Mouse (Mus musculus): ENCODE measurements around the gene Nrd1. TPM values are rescaled to one million over a fixed set of nuclear protein-coding genes. Genes with fewer than 3 reads are reported as not detected.

Gene Nrd1
- total and polyA plus RNA-seq, 2 experiments from 2014 or later, result 50.7 to 61.2 TPM

DNA sequence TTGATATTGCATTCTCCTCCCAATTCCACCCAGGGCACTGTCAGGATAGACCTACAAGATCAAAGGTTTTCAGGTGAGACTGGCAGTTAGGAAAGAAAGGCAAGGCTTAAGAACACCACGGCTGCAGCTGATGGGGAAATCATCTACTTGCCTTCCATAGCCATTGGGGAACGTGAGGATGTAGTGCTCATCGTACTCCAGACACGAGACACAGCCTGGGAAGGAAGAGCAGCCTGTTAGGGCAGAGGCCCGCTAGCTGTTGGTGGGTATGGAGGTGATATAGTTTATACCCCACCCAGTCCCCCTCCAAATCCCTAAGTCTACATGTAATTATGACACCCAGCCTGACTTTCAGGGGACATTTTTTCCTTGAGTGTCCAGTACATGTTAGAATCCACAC is 65.3 kb downstream of the Nrd1 start:
- no peak for TF ChIP-seq CTCF (IDR thresholded peaks at IDR 0.05; ENCODE audit: low read depth)
- WGBS, result 97% methylated on average over 5 of the region's 5 CpGs
- Histone ChIP-seq H3K27me3 (ENCODE audit: insufficient read depth, low read length) (no peaks in the 10 kb centered on the region), H3K27ac (ENCODE audit: low read depth, low read length) (no peak overlapping the region), H3K9ac (no peak overlapping the region), H3K4me2 (ENCODE audit: low read depth) (no peak overlapping the region), H3K4me1 (ENCODE audit: insufficient read depth) (no peaks in the 10 kb centered on the region), H3K36me3 (ENCODE audit: insufficient read depth) (peaks cover 61% of the 10 kb centered on the region), H3K4me3 (ENCODE audit: low read depth, low read length) (no peak overlapping the region), H3K9me3 (ENCODE audit: low read length) (no peaks in the 10 kb centered on the region)
- DNase-seq (no peak), ATAC-seq (no peak)

DNA sequence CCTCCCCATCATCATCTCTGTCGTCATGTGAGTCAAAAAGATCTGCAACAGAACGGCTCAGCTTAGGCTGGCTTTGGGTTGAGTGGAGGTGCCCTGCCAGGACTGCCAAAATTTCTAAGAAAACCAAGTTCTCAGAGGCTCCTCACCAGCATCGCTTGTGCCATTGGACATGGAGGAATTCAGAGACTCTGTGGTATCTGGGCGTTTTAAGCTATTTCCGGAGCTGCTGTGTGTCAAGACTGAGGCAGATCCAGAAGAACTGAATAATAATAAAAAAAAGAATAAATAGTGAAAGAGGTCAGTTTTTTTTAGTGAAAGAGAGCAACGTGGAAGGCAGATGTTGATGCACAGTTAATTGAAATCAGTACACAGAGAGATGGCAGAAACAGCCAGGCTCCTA is 72.4 kb downstream of the Nrd1 start:
- no peak overlapping the region for H3K27ac ChIP-seq (ENCODE audit: low read depth, low read length)
- no peak for ATAC-seq
- no peak for DNase-seq
- TF ChIP-seq CTCF (IDR thresholded peaks at IDR 0.05; ENCODE audit: low read depth), result no peak
- H3K27me3 ChIP-seq (ENCODE audit: insufficient read depth, low read length), result no peaks in the 10 kb centered on the region
- WGBS, result 92% methylated on average over 6 of the region's 6 CpGs
- peaks cover 27% of the 10 kb centered on the region for H3K36me3 ChIP-seq (ENCODE audit: insufficient read depth)
- no peaks in the 10 kb centered on the region for H3K9me3 ChIP-seq (ENCODE audit: low read length)
- no peak overlapping the region for H3K4me3 ChIP-seq (ENCODE audit: low read depth, low read length)
- no peaks in the 10 kb centered on the region for H3K4me1 ChIP-seq (ENCODE audit: insufficient read depth)
- no peak overlapping the region for H3K9ac ChIP-seq
- H3K4me2 ChIP-seq (ENCODE audit: low read depth), result no peak overlapping the region

DNA sequence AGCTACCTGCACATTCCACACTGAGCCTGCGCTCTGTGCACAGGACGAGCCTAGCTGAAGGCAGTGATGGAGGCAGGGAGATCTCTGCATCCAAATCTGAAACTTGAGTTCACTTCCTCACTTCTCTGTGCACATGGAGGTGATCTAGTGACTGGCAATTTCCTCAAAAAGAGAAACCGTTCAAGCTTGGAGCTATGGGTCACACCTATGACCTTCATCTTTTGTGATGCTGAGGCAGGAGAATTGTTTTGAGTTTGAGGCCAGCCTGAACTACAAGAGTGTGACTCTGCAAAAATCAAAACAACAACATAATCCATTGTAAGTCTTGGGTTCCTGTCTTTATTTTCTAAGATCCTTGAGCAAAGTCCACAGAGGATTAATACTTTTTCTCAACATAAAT is 72.8 kb downstream of the Nrd1 start:
- ATAC-seq (no peak; the same call in 1 of the 2 replicates), DNase-seq (no peak)
- no peak overlapping the region for H3K4me2 ChIP-seq (ENCODE audit: low read depth)
- no peak overlapping the region for H3K27ac ChIP-seq (ENCODE audit: low read depth, low read length)
- H3K9ac ChIP-seq, result no peak overlapping the region
- peaks cover 23% of the 10 kb centered on the region for H3K36me3 ChIP-seq (ENCODE audit: insufficient read depth)
- 90% methylated on average over 3 of the region's 3 CpGs for WGBS
- H3K27me3 ChIP-seq (ENCODE audit: insufficient read depth, low read length), result no peaks in the 10 kb centered on the region
- H3K4me3 ChIP-seq (ENCODE audit: low read depth, low read length), result no peak overlapping the region
- no peak for TF ChIP-seq CTCF (IDR thresholded peaks at IDR 0.05; ENCODE audit: low read depth)
- no peaks in the 10 kb centered on the region for H3K4me1 ChIP-seq (ENCODE audit: insufficient read depth)
- H3K9me3 ChIP-seq (ENCODE audit: low read length), result no peaks in the 10 kb centered on the region

DNA sequence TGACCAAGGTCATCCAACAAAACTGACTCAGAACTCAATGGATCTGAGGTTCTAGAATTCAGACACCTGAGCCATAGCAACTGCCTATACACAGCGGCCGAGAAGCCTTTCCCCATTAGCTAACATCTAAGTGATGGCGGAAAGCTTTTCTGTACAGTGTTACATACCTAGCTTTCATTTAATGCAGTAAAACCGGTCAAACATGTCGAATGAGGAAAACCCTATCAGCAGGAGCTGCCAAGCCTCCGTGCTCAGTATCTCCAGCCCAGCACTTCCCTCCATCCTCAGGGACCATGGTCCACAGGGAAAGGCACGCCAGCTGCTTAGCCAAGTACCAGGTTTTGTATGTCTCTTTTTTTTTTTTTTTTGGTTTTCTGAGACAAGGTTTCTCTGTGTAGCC is 78.5 kb downstream of the Nrd1 start:
- H3K9ac ChIP-seq, result no peak overlapping the region
- 93% methylated on average over 7 of the region's 7 CpGs for whole genome bisulfite sequencing
- DNase-seq (no peak), ATAC-seq (no peak)
- TF ChIP-seq CTCF (IDR thresholded peaks at IDR 0.05; ENCODE audit: low read depth), result no peak
- H3K4me3 ChIP-seq (ENCODE audit: low read depth, low read length), result no peak overlapping the region
- H3K36me3 ChIP-seq (ENCODE audit: insufficient read depth), result peaks cover 27% of the 10 kb centered on the region
- no peaks in the 10 kb centered on the region for H3K27me3 ChIP-seq (ENCODE audit: insufficient read depth, low read length)
- no peaks in the 10 kb centered on the region for H3K9me3 ChIP-seq (ENCODE audit: low read length)
- H3K27ac ChIP-seq (ENCODE audit: low read depth, low read length), result no peak overlapping the region
- no peak overlapping the region for H3K4me2 ChIP-seq (ENCODE audit: low read depth)
- H3K4me1 ChIP-seq (ENCODE audit: insufficient read depth), result no peaks in the 10 kb centered on the region

DNA sequence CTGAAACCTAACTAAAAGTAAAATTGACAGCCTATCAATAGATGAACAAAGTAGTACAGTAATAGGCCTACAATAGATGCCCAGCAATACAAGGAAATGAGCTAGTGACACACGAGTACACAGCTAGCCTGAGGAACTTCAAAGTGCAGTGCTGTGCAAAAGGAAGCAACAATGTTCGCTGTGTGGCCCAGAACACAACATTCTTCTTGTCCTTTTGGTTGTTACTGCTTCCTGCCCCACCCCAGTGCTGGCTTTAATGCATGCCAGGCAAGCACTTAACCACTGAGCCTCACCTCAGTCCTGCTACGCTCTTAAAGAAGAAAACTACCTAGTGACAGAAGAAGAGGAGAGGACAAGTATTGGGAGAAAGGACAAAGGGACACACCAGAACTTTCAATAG is 79.2 kb downstream of the Nrd1 start:
- Histone ChIP-seq H3K27ac (ENCODE audit: low read depth, low read length) (no peak overlapping the region), H3K9me3 (ENCODE audit: low read length) (no peaks in the 10 kb centered on the region), H3K36me3 (ENCODE audit: insufficient read depth) (peaks cover 27% of the 10 kb centered on the region), H3K4me2 (ENCODE audit: low read depth) (no peak overlapping the region), H3K4me1 (ENCODE audit: insufficient read depth) (no peaks in the 10 kb centered on the region), H3K27me3 (ENCODE audit: insufficient read depth, low read length) (no peaks in the 10 kb centered on the region), H3K4me3 (ENCODE audit: low read depth, low read length) (no peak overlapping the region), H3K9ac (no peak overlapping the region)
- WGBS, result 70% methylated on average over 3 of the region's 3 CpGs
- TF ChIP-seq CTCF (IDR thresholded peaks at IDR 0.05; ENCODE audit: low read depth), result no peak
- DNase-seq, result no peak
- ATAC-seq, result no peak

DNA sequence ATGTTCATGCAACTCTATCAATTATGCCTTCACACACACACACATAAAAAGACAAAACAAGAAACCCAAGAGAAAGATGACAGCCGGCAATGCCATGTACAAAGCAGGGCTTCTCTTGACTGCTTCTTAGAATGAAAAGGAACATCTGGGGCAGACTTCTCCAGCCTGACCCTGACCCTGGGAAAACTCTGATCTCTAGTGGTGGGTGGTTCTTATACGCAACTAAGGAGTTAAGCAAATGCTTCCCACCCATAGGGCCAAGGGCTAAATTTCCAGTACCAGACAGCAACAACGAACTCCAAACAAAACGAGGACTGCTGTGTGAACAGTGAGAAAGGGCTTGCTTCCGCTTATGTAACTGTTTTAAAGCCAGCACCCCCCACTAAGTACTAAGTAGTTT is 79.7 kb downstream of the Nrd1 start:
- no peaks in the 10 kb centered on the region for H3K27me3 ChIP-seq (ENCODE audit: insufficient read depth, low read length)
- peaks cover 27% of the 10 kb centered on the region for H3K36me3 ChIP-seq (ENCODE audit: insufficient read depth)
- DNase-seq, result no peak
- 80% methylated on average over 5 of the region's 5 CpGs for WGBS
- no peaks in the 10 kb centered on the region for H3K4me1 ChIP-seq (ENCODE audit: insufficient read depth)
- no peaks in the 10 kb centered on the region for H3K9me3 ChIP-seq (ENCODE audit: low read length)
- no peak overlapping the region for H3K4me3 ChIP-seq (ENCODE audit: low read depth, low read length)
- H3K4me2 ChIP-seq (ENCODE audit: low read depth), result no peak overlapping the region
- no peak for ATAC-seq
- H3K27ac ChIP-seq (ENCODE audit: low read depth, low read length), result no peak overlapping the region
- no peak overlapping the region for H3K9ac ChIP-seq
- TF ChIP-seq CTCF (IDR thresholded peaks at IDR 0.05; ENCODE audit: low read depth), result no peak

DNA sequence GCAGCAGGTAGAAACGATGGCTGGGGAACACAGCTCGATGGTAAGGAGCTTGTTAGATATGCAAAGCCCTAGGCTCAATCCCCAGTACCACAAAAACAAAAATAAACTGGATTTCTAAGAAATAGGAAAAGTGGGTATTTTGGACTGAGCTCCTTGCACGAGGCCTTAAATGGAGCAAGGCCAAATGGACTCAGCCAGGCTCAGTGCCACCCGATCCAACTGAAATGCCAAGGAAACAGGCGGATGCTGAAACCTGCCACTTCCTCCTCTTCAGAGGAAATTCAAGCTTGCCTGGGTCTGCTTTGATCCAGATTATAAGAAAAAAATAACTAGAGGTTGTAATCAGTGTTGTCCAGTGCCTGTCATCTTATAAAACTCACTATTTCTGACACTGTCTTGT is 88.7 kb downstream of the Nrd1 start:
- TF ChIP-seq CTCF (IDR thresholded peaks at IDR 0.05; ENCODE audit: low read depth), result no peak
- Histone ChIP-seq H3K27ac (ENCODE audit: low read depth, low read length) (no peak overlapping the region), H3K4me3 (ENCODE audit: low read depth, low read length) (no peak overlapping the region), H3K27me3 (ENCODE audit: insufficient read depth, low read length) (no peaks in the 10 kb centered on the region), H3K4me1 (ENCODE audit: insufficient read depth) (no peaks in the 10 kb centered on the region), H3K9ac (no peak overlapping the region), H3K4me2 (ENCODE audit: low read depth) (no peak overlapping the region), H3K36me3 (ENCODE audit: insufficient read depth) (0 out of 2 replicates have a peak, but pooled peaks cover 3% of the 10 kb centered on the region), H3K9me3 (ENCODE audit: low read length) (no peaks in the 10 kb centered on the region)
- WGBS, result 78% methylated on average over 5 of the region's 5 CpGs
- DNase-seq (no peak), ATAC-seq (no peak)

DNA sequence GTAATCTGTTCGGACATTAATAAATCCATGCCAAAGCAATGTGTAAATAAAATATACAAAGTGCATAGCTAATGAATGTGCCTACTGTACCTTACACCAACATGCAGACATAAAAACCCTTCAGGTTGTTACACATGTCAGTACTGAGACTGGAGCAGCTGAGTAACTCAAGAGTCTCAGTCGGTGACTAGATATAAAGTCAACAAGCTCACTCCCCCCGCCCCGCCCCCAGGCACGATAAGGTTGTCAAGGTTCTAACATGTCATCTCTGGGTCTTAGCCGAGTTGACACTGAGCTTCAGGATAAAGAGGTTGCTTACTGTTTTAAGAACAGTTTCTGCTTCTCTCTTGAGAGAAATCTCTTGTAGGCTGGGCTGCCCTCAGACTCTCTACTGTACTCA is 89.5 kb downstream of the Nrd1 start:
- 94% methylated on average over 6 of the region's 6 CpGs for WGBS
- H3K4me1 ChIP-seq (ENCODE audit: insufficient read depth), result no peaks in the 10 kb centered on the region
- H3K9me3 ChIP-seq (ENCODE audit: low read length), result no peaks in the 10 kb centered on the region
- H3K4me2 ChIP-seq (ENCODE audit: low read depth), result no peak overlapping the region
- ATAC-seq, result no peak
- H3K27ac ChIP-seq (ENCODE audit: low read depth, low read length), result no peak overlapping the region
- H3K36me3 ChIP-seq (ENCODE audit: insufficient read depth), result 0 out of 2 replicates have a peak, but pooled peaks cover 3% of the 10 kb centered on the region
- no peaks in the 10 kb centered on the region for H3K27me3 ChIP-seq (ENCODE audit: insufficient read depth, low read length)
- DNase-seq, result no peak
- no peak overlapping the region for H3K4me3 ChIP-seq (ENCODE audit: low read depth, low read length)
- H3K9ac ChIP-seq, result no peak overlapping the region
- no peak for TF ChIP-seq CTCF (IDR thresholded peaks at IDR 0.05; ENCODE audit: low read depth)

Data from forebrain, postnatal 0 days (tissue).